Mouse (Mus musculus) MEL (cell line): ENCODE measurements around the gene Bex3.

Experiments used
- CHD1 ChIP-seq: IDR thresholded peaks from 2 replicates; pipeline ENCODE4 v1.6.1; 2012; ENCODE audit warnings: low read depth, mild to moderate bottlenecking, inconsistent platforms, low read length, improper control_type of control experiment
- CTCF ChIP-seq, 3 experiments: IDR thresholded peaks in 2 of 3; conservative IDR thresholded peaks in 1 of 3; 2 replicates each; pipeline ENCODE4 v1.5.1; 2011 to 2012; ENCODE audit warnings: low read length in 3 of 3, low read depth in 2 of 3, mild to moderate bottlenecking in 2 of 3, improper control_type of control experiment in 1 of 3, inconsistent platforms in 1 of 3, mixed read lengths in 1 of 3, moderate library complexity in 1 of 3; ENCODE audit not compliant: control insufficient read depth in 1 of 3, insufficient read depth in 1 of 3, poor library complexity in 1 of 3, severe bottlenecking in 1 of 3
- EP300 ChIP-seq, 2 experiments: IDR thresholded peaks; 2 replicates each; pipeline ENCODE4 v1.6.1; 2011; ENCODE audit warnings: improper control_type of control experiment in 2 of 2, low read length in 2 of 2, low read depth in 1 of 2, mild to moderate bottlenecking in 1 of 2
- KAT2A ChIP-seq: conservative IDR thresholded peaks from 2 replicates; pipeline ENCODE4 v1.6.1; 2012; ENCODE audit warnings: low read depth, low read length, improper control_type of control experiment, inconsistent platforms
- MAFK ChIP-seq: IDR thresholded peaks from 2 replicates; pipeline ENCODE4 v1.6.1; 2011; ENCODE audit warnings: low read depth, mild to moderate bottlenecking, low read length, improper control_type of control experiment, borderline replicate concordance
- MAZ ChIP-seq: IDR thresholded peaks from 2 replicates; pipeline ENCODE4 v1.6.1; 2012; ENCODE audit warnings: low read depth, mild to moderate bottlenecking, inconsistent platforms, low read length, improper control_type of control experiment
- POLR2AphosphoS2 ChIP-seq: IDR thresholded peaks from 2 replicates; pipeline ENCODE4 v1.6.1; 2011; ENCODE audit warnings: low read length, improper control_type of control experiment
- POLR2AphosphoS5 ChIP-seq: IDR thresholded peaks from 2 replicates; pipeline ENCODE4 v1.6.1; 2012; ENCODE audit warnings: low read depth, borderline replicate concordance, mild to moderate bottlenecking, inconsistent platforms, low read length, moderate library complexity, mixed read lengths
- RCOR1 ChIP-seq: IDR thresholded peaks from 2 replicates; pipeline ENCODE4 v1.6.1; 2012; ENCODE audit warnings: low read depth, mild to moderate bottlenecking, inconsistent platforms, low read length, improper control_type of control experiment
- SMC3 ChIP-seq: IDR thresholded peaks from 2 replicates; pipeline ENCODE4 v1.6.1; 2011; ENCODE audit warnings: low read depth, low read length, improper control_type of control experiment
- TCF12 ChIP-seq: IDR thresholded peaks from 2 replicates; pipeline ENCODE4 v1.6.1; 2014; ENCODE audit warnings: low read depth, mild to moderate bottlenecking, inconsistent platforms, low read length, improper control_type of control experiment, moderate library complexity

DNA sequence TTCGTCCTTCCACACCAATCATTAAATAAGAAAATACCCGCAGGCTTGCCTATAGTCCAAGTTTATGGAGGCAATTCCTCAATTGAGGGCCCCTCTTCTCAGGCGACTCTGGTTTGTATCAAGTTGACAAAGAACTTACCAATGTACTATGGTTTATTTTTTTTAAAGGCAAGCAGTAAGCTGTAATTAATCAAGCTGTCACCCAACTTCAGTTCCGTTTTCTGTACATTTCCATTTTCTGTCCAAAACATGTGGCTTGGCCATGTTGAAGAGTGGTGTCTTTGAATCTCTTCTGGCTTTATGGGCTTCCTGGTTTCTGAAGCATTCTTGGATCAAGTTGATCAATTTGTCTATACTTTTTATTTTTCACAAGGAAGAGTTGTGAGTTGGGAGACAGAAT lies 1.9 kb upstream of the Bex3 start:
- TF ChIP-seq CTCF (IDR thresholded peaks at IDR 0.05 in 2 of 3, conservative IDR thresholded peaks at IDR 0.05 in 1 of 3; ENCODE audit: control insufficient read depth in 1 of 3, insufficient read depth in 1 of 3, low read depth in 2 of 3, low read length in 3 of 3, poor library complexity in 1 of 3, severe bottlenecking in 1 of 3) = no peak
- TF ChIP-seq POLR2AphosphoS2 = no peak
- no peak for TF ChIP-seq MAZ
- TF ChIP-seq CHD1 = no peak
- TF ChIP-seq KAT2A = no peak
- no peak for TF ChIP-seq EP300 (IDR thresholded peaks at IDR 0.05; ENCODE audit: low read depth in 1 of 2, low read length in 2 of 2)
- TF ChIP-seq TCF12 = no peak
- no peak for TF ChIP-seq POLR2AphosphoS5
- TF ChIP-seq SMC3 = no peak
- TF ChIP-seq MAFK = no peak
- no peak for TF ChIP-seq RCOR1
